Mouse (Mus musculus): ENCODE results near the gene AU022751. TPM values are rescaled to one million over a fixed set of nuclear protein-coding genes. Genes with fewer than 3 reads are reported as not detected.
A peak's percentile ranks its signal among the peaks of the same experiment; 100 is the strongest.
"Not testable (repeated sequence)": the region's sequence is repeated elsewhere in the genome, so short reads cannot be mapped to it uniquely, and the experiment has no call there.

AU022751 gene
- total RNA-seq (2021) = not detected
- long read RNA-seq, experiment 1 = 0 reads
- long read RNA-seq, experiment 2 = 0 reads

DNA sequence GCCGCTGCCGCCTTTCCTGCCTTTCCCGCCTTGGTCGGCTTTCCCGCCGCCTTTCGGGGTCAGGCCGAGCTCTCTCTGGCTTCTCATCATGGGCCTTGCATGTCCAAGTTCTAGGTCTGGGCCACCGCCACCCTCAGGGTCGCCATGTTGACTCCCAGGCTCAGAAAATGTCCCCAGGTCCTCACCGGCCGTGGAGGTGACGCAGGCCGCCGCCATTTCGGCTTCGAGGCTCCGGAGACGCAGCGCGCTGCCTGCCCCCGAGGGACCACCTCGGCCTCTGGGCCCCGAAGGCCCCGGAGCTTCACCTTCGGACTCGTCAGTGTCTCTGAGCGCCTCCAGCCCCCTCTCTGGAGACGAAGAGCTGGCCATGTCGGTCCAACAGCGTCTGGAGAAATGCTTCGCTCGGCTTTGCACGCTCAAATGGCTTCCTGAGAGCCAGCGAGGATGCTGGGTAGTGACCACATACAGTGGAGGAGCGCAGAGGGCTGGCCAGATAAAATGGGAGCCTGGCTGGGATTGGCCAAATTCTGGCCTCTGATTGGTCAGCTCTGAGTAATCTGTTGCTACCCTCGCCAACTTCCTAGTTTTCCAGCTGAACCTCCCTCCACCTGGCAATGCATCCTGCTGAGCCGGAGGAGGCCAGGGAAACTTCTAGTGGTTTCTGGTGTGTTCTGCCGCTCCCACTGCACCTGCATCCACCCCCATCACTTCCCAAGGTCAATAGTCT lies at the start of gene AU022751:
AU022751 (minus strand) TSS at position 466 of the 727 bp plus-strand sequence.
- DNase-seq (ENCODE audit: low spot score in 2 of 2) = no peak

DNA sequence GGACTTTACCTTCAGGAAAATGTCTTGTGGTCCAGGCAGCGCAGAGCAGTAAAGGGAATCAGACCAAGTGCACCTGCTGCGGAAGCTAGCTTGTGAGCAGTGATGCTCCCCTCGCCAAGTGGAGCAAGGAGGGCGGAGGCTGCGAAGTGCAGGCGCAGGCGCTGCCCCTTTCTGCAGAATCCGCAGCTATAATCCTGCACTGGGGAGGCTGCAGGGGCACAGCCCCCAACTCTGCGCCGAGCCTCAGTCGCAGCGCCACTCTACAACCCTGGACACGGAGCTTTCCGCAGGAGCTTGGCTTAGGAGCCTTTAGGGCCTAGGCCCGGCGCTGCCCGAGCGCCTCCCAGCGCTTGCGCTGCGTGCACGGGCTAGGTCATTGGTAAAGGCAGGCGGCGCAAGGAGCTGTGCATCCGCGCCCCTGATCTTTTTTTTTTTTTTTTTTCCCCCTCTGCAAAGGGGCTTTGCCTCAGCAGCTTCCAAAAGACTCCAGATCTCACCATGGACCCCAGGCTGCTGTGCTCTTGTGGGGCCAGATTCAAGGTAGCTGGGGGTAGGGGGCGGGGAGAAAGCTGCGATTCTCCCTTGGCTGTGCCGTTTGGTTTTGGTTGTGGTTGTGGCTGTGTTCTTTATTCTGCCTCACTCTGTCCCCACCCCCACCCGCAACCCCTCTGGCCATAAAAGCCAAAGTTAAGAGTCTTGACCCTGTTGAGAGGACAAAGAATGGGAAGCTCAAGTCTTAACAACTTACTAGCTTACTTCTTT lies 9.0 kb upstream of the AU022751 start:
- DNase-seq (ENCODE audit: low spot score in 2 of 2) = no peak

DNA sequence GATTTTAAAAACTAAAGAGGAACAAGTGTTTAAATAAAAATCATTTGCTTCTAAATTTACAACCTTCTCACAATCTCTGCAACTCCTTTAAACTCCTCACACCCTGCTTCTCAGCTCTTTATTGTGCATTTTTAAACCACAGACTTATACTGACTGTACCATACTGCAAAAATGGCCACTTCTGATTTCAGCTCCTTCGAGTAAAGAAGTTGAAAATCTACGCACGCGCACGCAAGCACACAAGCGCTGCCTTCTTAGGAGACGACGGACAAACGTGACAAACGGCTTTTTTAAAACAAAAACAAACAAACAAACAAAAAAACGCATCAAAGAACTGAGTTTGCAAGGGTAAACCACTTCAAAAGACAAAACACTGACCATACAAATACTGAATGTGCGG lies 8.3 kb upstream of the AU022751 start:
- no peak for DNase-seq (ENCODE audit: low spot score in 2 of 2)

DNA sequence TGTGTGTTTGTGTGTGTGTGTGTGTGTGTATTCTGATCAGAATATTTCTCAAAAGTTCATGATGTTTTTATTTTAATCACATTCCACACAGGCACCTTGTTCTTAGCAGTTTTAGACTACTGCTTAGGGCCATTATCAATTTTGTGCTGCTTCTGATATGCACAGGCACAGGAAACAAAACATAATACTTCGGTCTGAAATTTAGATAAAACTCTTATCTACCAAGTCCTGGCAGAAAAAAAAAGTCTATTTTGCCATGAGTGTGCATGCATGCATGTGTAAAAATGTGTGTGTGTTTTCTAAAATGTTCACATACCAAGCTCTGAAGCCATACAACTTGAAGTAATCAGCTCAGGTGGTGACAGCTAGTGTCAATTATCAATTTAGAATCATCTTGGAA lies 21.7 kb downstream of the AU022751 start:
- no peak for DNase-seq (ENCODE audit: low spot score in 2 of 2)

DNA sequence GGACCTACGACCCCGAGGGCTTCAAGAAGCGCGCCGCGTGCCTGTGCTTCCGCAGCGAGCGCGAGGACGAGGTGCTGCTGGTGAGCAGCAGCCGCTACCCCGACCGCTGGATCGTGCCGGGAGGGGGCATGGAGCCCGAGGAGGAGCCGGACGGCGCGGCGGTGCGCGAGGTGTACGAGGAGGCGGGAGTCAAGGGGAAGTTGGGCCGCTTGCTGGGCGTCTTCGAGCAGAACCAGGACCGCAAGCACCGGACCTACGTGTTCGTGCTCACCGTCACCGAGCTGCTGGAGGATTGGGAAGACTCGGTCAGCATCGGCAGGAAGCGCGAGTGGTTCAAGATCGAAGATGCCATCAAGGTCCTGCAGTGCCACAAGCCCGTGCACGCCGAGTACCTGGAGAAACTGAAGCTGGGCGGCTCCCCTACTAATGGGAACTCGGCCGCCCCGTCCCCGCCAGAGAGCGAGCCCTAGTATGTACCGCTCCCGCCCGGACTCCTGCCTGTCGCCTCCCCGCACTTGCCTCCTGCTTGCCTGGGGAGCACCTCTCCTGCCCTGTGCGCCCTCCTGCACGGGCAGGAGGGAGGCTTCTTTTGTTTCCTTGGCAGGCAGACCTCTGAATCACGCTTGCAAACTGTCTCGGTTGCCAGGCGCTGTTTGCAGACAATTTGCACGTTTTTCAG lies 35.1 kb downstream of the AU022751 start:
- DNase-seq (ENCODE audit: low spot score in 2 of 2) = not testable (repeated sequence)

DNA sequence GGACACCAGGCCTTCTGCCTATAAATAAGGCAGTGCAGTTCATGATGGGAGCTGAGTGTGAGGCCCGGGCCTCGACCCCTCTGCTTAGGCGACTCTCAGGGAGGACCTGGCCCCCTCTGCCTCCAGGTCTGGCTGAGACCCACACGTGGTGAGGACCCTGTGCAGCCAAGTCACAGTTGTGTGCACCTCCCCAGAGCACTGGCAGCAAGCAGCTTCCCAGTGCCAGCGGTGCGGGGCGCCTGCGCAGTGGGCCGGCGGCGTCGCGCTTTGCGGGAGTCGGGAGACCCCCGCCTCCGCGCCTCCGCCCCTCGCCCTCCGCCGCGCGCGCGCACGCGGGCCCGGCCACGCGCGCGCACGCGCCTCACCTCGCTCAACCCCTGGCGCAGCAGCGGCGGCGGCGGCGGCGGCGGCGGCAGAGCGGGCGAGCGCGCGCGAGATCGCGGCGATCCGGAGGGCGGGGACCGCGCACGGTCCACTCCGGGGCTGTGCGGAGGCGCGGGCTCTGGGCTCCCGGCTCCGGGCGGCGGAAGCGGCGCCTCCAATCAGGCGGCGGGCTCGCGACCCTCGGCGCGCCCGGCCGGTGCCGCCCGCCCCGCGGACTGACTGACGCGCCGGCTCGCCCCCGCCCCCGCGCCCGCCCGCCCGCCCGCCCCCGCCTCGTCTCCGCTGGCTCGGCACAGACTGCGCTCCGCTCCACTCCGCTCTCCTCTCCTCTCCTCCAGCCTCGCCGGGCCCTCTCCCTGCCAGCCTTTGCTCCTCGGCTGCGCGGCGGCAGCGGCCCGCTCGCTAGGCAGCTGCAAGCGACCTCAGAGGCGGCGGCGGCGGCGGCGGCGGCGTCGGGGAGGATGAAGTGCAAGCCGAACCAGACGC lies 35.9 kb downstream of the AU022751 start, which contains the start of gene Nudt11:
Nudt11 (plus strand) TSS at position 388 of the 870 bp plus-strand sequence.
- DNase-seq (ENCODE audit: low spot score in 2 of 2) = peak in 1 of 2 experiments; percentile 2

Small RNA genes lying within 50 kb of the gene (microRNA-seq; reads per million reads assigned to microRNA genes)
- gene Gm27360 = not detected

Other genes starting within 250 kb of the AU022751 start
- gene Nudt11, start 36.0 kb downstream of the AU022751 start, total RNA-seq (2021) = 10 to 100 TPM; 17.7 to 19.3 TPM
- gene Nudt10, start 89.6 kb upstream of the AU022751 start, total RNA-seq (2021) = 1 to 10 TPM; 7.8 to 8.1 TPM
- gene Bmp15, start 237.3 kb upstream of the AU022751 start, total RNA-seq (2021) = under 1 TPM; 0.17 to 0.42 TPM